Comparison of ENCODE assay signal across 25 mouse cellular contexts in the genomic region with DNA sequence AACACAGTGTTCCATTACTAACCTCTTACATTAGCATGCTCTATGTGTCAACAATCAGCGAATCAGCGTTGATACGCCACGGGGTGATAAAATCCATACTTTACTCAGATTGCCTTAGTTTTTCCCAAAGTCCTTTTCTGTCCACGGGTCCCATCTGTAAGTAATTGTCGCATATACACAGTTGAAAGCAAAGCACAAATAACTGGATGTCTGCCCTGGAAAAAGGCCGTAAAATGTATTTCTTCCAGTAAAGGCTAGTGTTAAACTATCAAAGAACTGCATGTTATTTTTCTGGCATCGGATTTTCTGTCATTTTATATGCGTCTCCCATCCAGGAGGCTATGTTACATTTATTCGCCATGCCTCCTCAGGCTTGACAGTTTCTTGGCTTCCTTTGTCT. TPM values are rescaled to one million over a fixed set of nuclear protein-coding genes. Genes with fewer than 3 reads are reported as not detected.
A peak's percentile ranks its signal among the peaks of the same experiment; 100 is the strongest.
DNase-seq lines count a peak whose midpoint lies in the region; ATAC-seq lines count a peak whose summit lies in the region.
"Had no signal": no experiment of that assay in that cellular context is flagged by ENCODE, and none has a peak within 500 bp of the region (broad histone marks: within the 10 kb centered on the region; RNA-seq: fewer than 3 reads in every experiment).

No protein-coding gene starts in this region.

- H3K4me3 ChIP-seq in embryonic facial prominence, embryonic 10.5 days, result no peak overlapping the region
- no peak overlapping the region for H3K4me3 ChIP-seq in embryonic facial prominence, embryonic 13.5 days
- no peak overlapping the region for H3K4me3 ChIP-seq in limb, embryonic 10.5 days
- no peak overlapping the region for H3K4me3 ChIP-seq in limb, embryonic 15.5 days
- H3K4me3 ChIP-seq: erythroblast, embryonic 14.5 days; forebrain, embryonic 10.5 days; gastrocnemius, adult 2 months; heart, embryonic 13.5 days; hindbrain, embryonic 12.5 days had no signal

- 87% methylated on average over 10 of the region's 10 CpGs for WGBS in embryonic facial prominence, embryonic 10.5 days
- WGBS in embryonic facial prominence, embryonic 13.5 days, result 27% methylated on average over 10 of the region's 10 CpGs
- 83% methylated on average over 10 of the region's 10 CpGs for WGBS in limb, embryonic 10.5 days
- 23% methylated on average over 10 of the region's 10 CpGs for WGBS in limb, embryonic 15.5 days

- H3K36me3 ChIP-seq in embryonic facial prominence, embryonic 10.5 days (replicated peaks), result no peaks in the 10 kb centered on the region
- H3K36me3 ChIP-seq in embryonic facial prominence, embryonic 13.5 days, result no peaks in the 10 kb centered on the region
- no peaks in the 10 kb centered on the region for H3K36me3 ChIP-seq in limb, embryonic 10.5 days
- no peaks in the 10 kb centered on the region for H3K36me3 ChIP-seq in limb, embryonic 15.5 days
- H3K36me3 ChIP-seq: forebrain, embryonic 10.5 days; heart, embryonic 13.5 days; hindbrain, embryonic 12.5 days had no signal

- no peaks in the 10 kb centered on the region for H3K9me3 ChIP-seq in embryonic facial prominence, embryonic 10.5 days
- no peaks in the 10 kb centered on the region for H3K9me3 ChIP-seq in embryonic facial prominence, embryonic 13.5 days
- no peaks in the 10 kb centered on the region for H3K9me3 ChIP-seq in limb, embryonic 10.5 days (replicated peaks)
- no peaks in the 10 kb centered on the region for H3K9me3 ChIP-seq in limb, embryonic 15.5 days
- H3K9me3 ChIP-seq: forebrain, embryonic 10.5 days; heart, embryonic 13.5 days; hindbrain, embryonic 12.5 days had no signal

- intact Hi-C loops in left cerebral cortex, postnatal 36 days (cut with DNase I), result loop anchor here (10.0 kb wide), 1 partner anchor 95 kb away; the partner anchor contains the start of gene Igfbp2

- DNase-seq in embryonic facial prominence, embryonic 10.5 days (ENCODE audit: low spot score), result no peak
- DNase-seq in limb, embryonic 10.5 days (ENCODE audit: low spot score), result no peak
- DNase-seq in layer of hippocampus, adult 8-10 months (ENCODE audit: low spot score in 2 of 2), result no peak
- DNase-seq in cerebellum, adult 8-10 months, result no peak
- DNase-seq in left cerebral cortex, postnatal 36 days (ENCODE audit: low spot score in 2 of 2), result no peak
- DNase-seq: adrenal gland, adult 8-10 months; adrenal gland, postnatal 36 days; cerebellum, adult 11-12 months; cerebellum, adult 9-11 months; cerebellum, postnatal 36 days; gastrocnemius, adult 2 months; gastrocnemius, postnatal 25 days; heart, postnatal 4 days had no signal

- H3K4me2 ChIP-seq in embryonic facial prominence, embryonic 13.5 days, result peak overlapping the region; percentile 7; the same call in 1 of the 2 replicates
- H3K4me2 ChIP-seq in limb, embryonic 15.5 days, result 0 out of 2 replicates have a peak overlapping the region, but pooled peaks have one; percentile 5
- H3K4me2 ChIP-seq: heart, embryonic 13.5 days; hindbrain, embryonic 12.5 days had no signal

- H3K27me3 ChIP-seq in embryonic facial prominence, embryonic 10.5 days (replicated peaks; ENCODE audit: low read depth, poor library complexity, severe bottlenecking), result no peaks in the 10 kb centered on the region
- H3K27me3 ChIP-seq in embryonic facial prominence, embryonic 13.5 days, result no peaks in the 10 kb centered on the region
- H3K27me3 ChIP-seq in limb, embryonic 10.5 days (ENCODE audit: low read depth, poor library complexity, severe bottlenecking), result no peaks in the 10 kb centered on the region
- no peaks in the 10 kb centered on the region for H3K27me3 ChIP-seq in limb, embryonic 15.5 days
- H3K27me3 ChIP-seq: hindbrain, embryonic 12.5 days had no signal

- 0 out of 2 replicates have a peak overlapping the region, but pooled peaks have one; percentile 57 for H3K27ac ChIP-seq in embryonic facial prominence, embryonic 10.5 days (replicated peaks)
- H3K27ac ChIP-seq in embryonic facial prominence, embryonic 13.5 days, result peak overlapping the region; percentile 81
- H3K27ac ChIP-seq in limb, embryonic 10.5 days, result 0 out of 2 replicates have a peak overlapping the region, but pooled peaks have one; percentile 71
- peak overlapping the region; percentile 67; the same call in 1 of the 2 replicates for H3K27ac ChIP-seq in limb, embryonic 15.5 days
- H3K27ac ChIP-seq: forebrain, embryonic 10.5 days; gastrocnemius, adult 2 months; heart, embryonic 13.5 days; hindbrain, embryonic 12.5 days had no signal

- no peak overlapping the region for H3K9ac ChIP-seq in embryonic facial prominence, embryonic 13.5 days
- no peak overlapping the region for H3K9ac ChIP-seq in limb, embryonic 15.5 days
- H3K9ac ChIP-seq: heart, embryonic 13.5 days; hindbrain, embryonic 12.5 days had no signal

- no peak for ATAC-seq in embryonic facial prominence, embryonic 13.5 days (ENCODE audit: insufficient number of reproducible peaks, insufficient read depth, low FRiP score, low TSS enrichment, low read depth)
- ATAC-seq in limb, embryonic 15.5 days (ENCODE audit: insufficient number of reproducible peaks, low FRiP score, low TSS enrichment, low read depth), result 0 out of 2 replicates have a peak, but pooled peaks have one; percentile 16
- ATAC-seq: forebrain, embryonic 14.5 days; hindbrain, embryonic 16.5 days; inflammation-experienced regulatory T-cells, adult 6 months had no signal

- H3K4me1 ChIP-seq in embryonic facial prominence, embryonic 10.5 days, result peaks cover 4% of the 10 kb centered on the region; the same call in 1 of the 2 replicates
- peaks cover 17% of the 10 kb centered on the region for H3K4me1 ChIP-seq in embryonic facial prominence, embryonic 13.5 days
- peaks cover 24% of the 10 kb centered on the region for H3K4me1 ChIP-seq in limb, embryonic 10.5 days
- H3K4me1 ChIP-seq in limb, embryonic 15.5 days, result peaks cover 25% of the 10 kb centered on the region
- H3K4me1 ChIP-seq: heart, embryonic 13.5 days; hindbrain, embryonic 12.5 days had no signal

RNA-seq across cellular contexts. Expression of gene Rpl37a, which starts 19.0 kb away (rescaled TPM):
- 1,442 and 1,468 TPM in 2 replicates for polyA plus RNA-seq in embryonic facial prominence, embryonic 10.5 days (2016; fragmentation: Nextera tagmentation; extraction: Ambion mirVana)
- polyA plus RNA-seq in embryonic facial prominence, embryonic 13.5 days (2015; fragmentation: Nextera tagmentation; extraction: Ambion mirVana), result 1,826 and 2,120 TPM in 2 replicates
- 1,350 and 1,492 TPM in 2 replicates for polyA plus RNA-seq in limb, embryonic 10.5 days (2016; fragmentation: Nextera tagmentation; extraction: Ambion mirVana)
- polyA plus RNA-seq in limb, embryonic 15.5 days (2015; fragmentation: Nextera tagmentation; extraction: Ambion mirVana), result 1,437 and 1,953 TPM in 2 replicates
- total RNA-seq in layer of hippocampus, adult 8-10 months (2022), result 100 to 1,000 TPM; 603 to 734 (median 658) TPM
- 100 to 1,000 TPM; 500 to 588 TPM for total RNA-seq in left cerebral cortex, postnatal 36 days (2021)

RNA-seq across cellular contexts. Expression of gene Ankar, which starts 29.7 kb away (rescaled TPM):
- not detected in 2 replicates for polyA plus RNA-seq in embryonic facial prominence, embryonic 10.5 days (2016; fragmentation: Nextera tagmentation; extraction: Ambion mirVana)
- not detected in 2 replicates for polyA plus RNA-seq in embryonic facial prominence, embryonic 13.5 days (2015; fragmentation: Nextera tagmentation; extraction: Ambion mirVana)
- polyA plus RNA-seq in limb, embryonic 10.5 days (2016; fragmentation: Nextera tagmentation; extraction: Ambion mirVana), result not detected in 2 replicates
- polyA plus RNA-seq in limb, embryonic 15.5 days (2015; fragmentation: Nextera tagmentation; extraction: Ambion mirVana), result not detected in 2 replicates
- total RNA-seq in layer of hippocampus, adult 8-10 months (2022), result not detected
- not detected for total RNA-seq in left cerebral cortex, postnatal 36 days (2021)
- total RNA-seq: adrenal gland, adult 8-10 months; adrenal gland, postnatal 36 days; ES-E14; gastrocnemius, adult 2 months; gastrocnemius, postnatal 25 days; granulocyte monocyte progenitor cell, adult 5-6 weeks; heart, postnatal 4 days had no signal
- polyA plus RNA-seq: erythroblast, embryonic 14.5 days; forebrain, embryonic 10.5 days; forebrain, embryonic 14.5 days; heart, embryonic 13.5 days; heart, postnatal 0 days; hindbrain, embryonic 12.5 days; hindbrain, embryonic 16.5 days had no signal
